Mouse (Mus musculus): ENCODE measurements around the gene Uchl4. TPM values are rescaled to one million over a fixed set of nuclear protein-coding genes. Genes with fewer than 3 reads are reported as not detected.
A peak's percentile ranks its signal among the peaks of the same experiment; 100 is the strongest.

Gene Uchl4
- polyA plus RNA-seq, 1 experiment from 2014 or later, result 1.3 TPM

DNA sequence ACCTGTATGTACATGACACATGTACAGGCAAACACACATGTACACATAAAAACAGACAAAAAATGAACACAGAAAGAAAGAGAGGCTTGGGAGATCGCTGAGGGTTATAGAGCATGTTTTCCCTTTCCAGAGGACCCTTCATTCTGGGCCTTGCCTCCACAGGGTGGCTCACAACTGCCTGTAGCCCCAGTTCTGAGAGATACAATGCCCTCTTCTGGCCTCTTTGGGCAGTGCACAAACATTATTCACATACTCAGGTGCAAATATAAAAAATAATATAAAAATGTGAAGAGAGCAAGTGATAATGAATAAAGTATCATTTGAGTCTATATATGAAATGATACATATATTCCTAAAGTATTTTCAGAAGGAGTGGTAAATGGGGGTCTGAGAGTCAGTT lies 39.9 kb downstream of the Uchl4 start:
- Histone ChIP-seq H3K9me3 (replicated peaks) (no peaks in the 10 kb centered on the region), H3K4me1 (replicated peaks) (no peaks in the 10 kb centered on the region), H3K27ac (no peak overlapping the region), H3K4me3 (no peak overlapping the region), H3K36me3 (no peaks in the 10 kb centered on the region), H3K4me2 (no peak overlapping the region), H3K27me3 (no peaks in the 10 kb centered on the region), H3K9ac (no peak overlapping the region)
- WGBS, result 65% methylated on average over 1 of the region's 1 CpGs
- no peak for ATAC-seq (replicated peaks; ENCODE audit: insufficient number of reproducible peaks, insufficient read depth, low FRiP score, low read depth)

DNA sequence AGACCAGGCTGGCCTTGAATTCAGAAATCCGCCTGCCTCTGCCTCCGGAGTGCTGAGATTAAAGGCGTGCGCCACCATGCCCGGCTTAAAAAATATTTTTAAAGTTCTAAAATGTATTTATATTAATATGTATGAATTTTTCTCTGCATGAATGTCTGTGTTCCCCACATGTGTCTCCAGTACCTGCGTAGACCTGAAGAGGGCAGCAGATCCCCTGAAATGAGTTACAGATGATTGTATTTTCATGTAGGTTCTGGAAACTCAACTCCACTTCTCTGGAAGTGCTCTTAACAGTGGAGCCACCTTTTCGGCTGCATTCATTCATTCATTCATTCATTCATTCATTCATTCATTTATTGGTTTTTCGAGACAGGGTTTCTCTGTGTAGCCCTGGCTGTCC lies 42.7 kb downstream of the Uchl4 start:
- WGBS, result 63% methylated on average over 8 of the region's 8 CpGs
- H3K4me3 ChIP-seq, result no peak overlapping the region
- H3K36me3 ChIP-seq, result no peaks in the 10 kb centered on the region
- H3K27ac ChIP-seq, result no peak overlapping the region
- no peak overlapping the region for H3K4me2 ChIP-seq
- no peak for ATAC-seq (replicated peaks; ENCODE audit: insufficient number of reproducible peaks, insufficient read depth, low FRiP score, low read depth)
- H3K9me3 ChIP-seq (replicated peaks), result no peaks in the 10 kb centered on the region
- H3K9ac ChIP-seq, result no peak overlapping the region
- H3K4me1 ChIP-seq (replicated peaks), result peaks cover 9% of the 10 kb centered on the region
- H3K27me3 ChIP-seq, result no peaks in the 10 kb centered on the region

DNA sequence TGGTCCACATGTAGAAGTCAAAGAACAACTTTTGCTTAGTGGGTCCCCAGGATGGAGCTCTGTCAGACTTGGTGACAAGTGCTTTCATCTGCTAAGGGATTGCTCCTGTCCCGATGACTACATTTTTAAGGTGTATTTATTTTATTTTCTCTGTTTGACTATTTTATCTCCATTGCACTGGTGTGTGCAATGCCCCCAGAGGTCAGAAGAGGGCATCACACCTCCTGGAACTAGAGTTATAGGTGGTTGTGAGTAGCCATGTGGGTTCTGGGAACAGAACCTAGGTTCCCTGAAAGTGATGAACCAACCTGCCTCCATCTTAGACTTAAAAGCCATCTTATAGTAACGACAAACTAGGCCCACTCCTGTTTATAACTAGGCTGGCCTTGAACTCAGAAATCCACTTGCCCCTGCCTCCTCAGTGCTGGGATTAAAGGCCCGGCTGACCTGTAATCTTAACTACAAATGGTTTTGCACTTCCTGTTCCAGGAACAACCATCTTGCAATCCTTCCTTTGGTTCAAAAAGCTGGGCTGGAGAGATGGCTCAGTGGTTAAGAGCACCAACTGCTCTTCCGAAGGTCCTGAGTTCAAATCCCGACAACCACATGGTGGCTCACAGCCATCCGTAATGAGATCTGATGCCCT lies 43.8 kb downstream of the Uchl4 start:
- no peaks in the 10 kb centered on the region for H3K36me3 ChIP-seq
- H3K4me2 ChIP-seq, result no peak overlapping the region
- no peak overlapping the region for H3K4me3 ChIP-seq
- no peaks in the 10 kb centered on the region for H3K9me3 ChIP-seq (replicated peaks)
- H3K27ac ChIP-seq, result no peak overlapping the region
- ATAC-seq (replicated peaks; ENCODE audit: insufficient number of reproducible peaks, insufficient read depth, low FRiP score, low read depth), result no peak
- no peak overlapping the region for H3K9ac ChIP-seq
- H3K27me3 ChIP-seq, result no peaks in the 10 kb centered on the region
- 90% methylated on average over 6 of the region's 6 CpGs for WGBS
- H3K4me1 ChIP-seq (replicated peaks), result peaks cover 10% of the 10 kb centered on the region

DNA sequence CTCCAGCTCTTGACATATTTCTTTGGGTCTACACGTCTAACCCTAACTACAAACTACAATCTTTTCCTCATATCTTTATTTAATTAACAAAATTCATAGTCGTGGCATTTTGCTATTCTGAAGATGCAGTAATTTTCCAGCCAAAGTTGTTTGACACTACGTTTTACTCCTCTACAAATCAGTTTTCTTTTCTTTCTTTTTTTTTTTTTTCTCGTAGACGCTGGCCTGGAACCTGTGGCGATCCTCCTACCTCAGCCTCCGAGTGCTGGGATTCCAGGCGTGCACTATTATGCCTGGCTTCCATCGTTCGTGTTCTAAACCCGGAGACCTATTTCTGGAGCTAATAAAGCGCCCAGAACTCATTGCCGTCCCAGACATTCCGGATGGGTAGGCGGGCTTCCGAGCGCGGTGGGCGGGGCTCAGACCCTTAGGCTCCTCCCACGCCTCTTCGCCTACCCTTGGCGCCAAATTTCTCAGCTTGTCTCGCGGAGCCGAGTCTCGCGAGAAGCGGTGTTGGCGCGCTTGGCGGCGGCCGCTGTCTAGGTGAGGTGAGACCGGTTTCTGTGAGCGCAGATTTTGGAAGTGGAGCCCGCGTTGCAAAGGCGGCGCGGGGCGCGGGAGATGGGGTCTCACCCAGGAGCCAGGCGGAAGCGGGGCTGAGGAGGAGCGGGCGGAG lies 46.2 kb downstream of the Uchl4 start, which contains the start of gene Tipin:
Gene Tipin (plus strand): TSS at position 477 of the 676 bp plus-strand sequence.
- ATAC-seq (replicated peaks; ENCODE audit: insufficient number of reproducible peaks, insufficient read depth, low FRiP score, low read depth), result peak; percentile 95
- Histone ChIP-seq H3K9me3 (replicated peaks) (no peaks in the 10 kb centered on the region), H3K9ac (peak within 1 kb of the TSS; percentile 92), H3K27ac (peak within 1 kb of the TSS; percentile 91), H3K36me3 (no peaks in the 10 kb centered on the region), H3K4me1 (replicated peaks) (peaks cover 10% of the 10 kb centered on the region), H3K4me3 (peak within 1 kb of the TSS; percentile 87), H3K27me3 (no peaks in the 10 kb centered on the region), H3K4me2 (peak within 1 kb of the TSS; percentile 78)
- WGBS, result 2% methylated on average over 46 of the region's 46 CpGs

DNA sequence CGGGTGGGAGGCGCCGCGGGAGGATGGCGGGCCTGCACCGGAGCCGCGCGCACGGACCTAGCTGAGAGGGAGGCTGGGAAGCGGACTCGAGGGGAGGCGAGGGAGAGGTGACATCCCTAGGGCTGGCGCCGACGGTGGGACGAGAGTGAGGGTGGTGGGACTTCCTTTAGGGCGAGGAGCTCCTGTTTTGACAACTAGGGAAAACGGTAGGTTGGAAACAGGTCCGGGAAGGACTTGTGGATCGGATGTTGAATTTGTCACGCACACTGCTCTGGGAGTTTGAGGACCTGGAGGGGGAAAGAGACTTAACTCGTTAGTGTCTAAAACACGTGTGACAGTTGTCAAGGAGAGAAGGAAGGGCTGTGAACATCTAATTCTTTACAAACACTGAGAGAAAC lies 46.8 kb downstream of the Uchl4 start:
- Histone ChIP-seq H3K4me1 (replicated peaks) (peaks cover 10% of the 10 kb centered on the region), H3K9me3 (replicated peaks) (no peaks in the 10 kb centered on the region), H3K27ac (peak overlapping the region; percentile 91), H3K4me2 (peak overlapping the region; percentile 78), H3K9ac (peak overlapping the region; percentile 92), H3K27me3 (no peaks in the 10 kb centered on the region), H3K4me3 (peak overlapping the region; percentile 87), H3K36me3 (no peaks in the 10 kb centered on the region)
- 0% methylated on average over 24 of the region's 24 CpGs for WGBS
- peak; percentile 86 for ATAC-seq (replicated peaks; ENCODE audit: insufficient number of reproducible peaks, insufficient read depth, low FRiP score, low read depth)

DNA sequence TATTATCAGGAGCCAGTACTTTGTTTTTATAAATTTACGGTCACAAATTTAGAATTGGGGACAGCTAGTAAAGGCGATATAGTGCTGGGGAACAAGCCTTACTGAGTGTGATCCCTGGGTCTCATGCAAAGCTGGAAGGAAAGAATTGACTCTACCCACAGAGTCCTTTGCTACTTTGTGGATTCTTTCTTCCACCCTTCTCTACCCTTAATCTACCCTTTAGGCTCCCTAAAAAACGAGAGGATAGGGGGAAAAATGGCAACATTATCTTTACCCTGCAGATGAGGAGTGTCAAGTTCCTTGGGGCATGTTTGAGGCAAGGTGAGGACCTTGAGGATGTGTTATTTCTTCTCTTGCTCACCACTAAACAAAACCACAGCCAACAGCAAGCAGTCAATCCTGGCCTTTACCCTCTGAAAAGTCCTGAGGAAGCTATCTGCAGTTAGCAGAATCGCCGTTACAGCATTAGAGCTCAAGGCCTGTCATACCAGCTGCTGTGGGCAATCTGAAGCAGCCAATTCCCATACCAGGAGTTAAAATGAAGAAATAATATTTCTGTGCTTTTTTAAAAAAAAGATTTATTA lies 47.5 kb downstream of the Uchl4 start:
- 42% methylated on average over 5 of the region's 5 CpGs for WGBS

More for the DNA sequence above, 47.5 kb downstream of the Uchl4 start:
- Histone ChIP-seq H3K9ac (peak overlapping the region; percentile 92), H3K4me3 (peak overlapping the region; percentile 87), H3K9me3 (replicated peaks) (no peaks in the 10 kb centered on the region), H3K4me1 (replicated peaks) (peaks cover 10% of the 10 kb centered on the region), H3K27me3 (no peaks in the 10 kb centered on the region), H3K27ac (no peak overlapping the region; the same call in 1 of the 2 replicates), H3K4me2 (peak overlapping the region; percentile 78), H3K36me3 (no peaks in the 10 kb centered on the region)
- ATAC-seq (replicated peaks; ENCODE audit: insufficient number of reproducible peaks, insufficient read depth, low FRiP score, low read depth), result no peak

Small RNA genes within 50 kb of the gene (microRNA-seq; reads per million reads assigned to microRNA genes)
- not detected for gene Gm24106

Other genes starting within 250 kb of the Uchl4 start
- 16.4 and 19.8 TPM in 2 replicates for gene Smad6, start 213.1 kb upstream of the Uchl4 start, polyA plus RNA-seq (2015; fragmentation: Nextera tagmentation; extraction: Ambion mirVana)
- gene Lctl, start 118.1 kb upstream of the Uchl4 start, polyA plus RNA-seq (2015; fragmentation: Nextera tagmentation; extraction: Ambion mirVana), result 0.13 TPM in 1 of 2 replicates, not detected in the other
- 14.7 and 19.2 TPM in 2 replicates for gene Zwilch, start 62.1 kb upstream of the Uchl4 start, polyA plus RNA-seq (2015; fragmentation: Nextera tagmentation; extraction: Ambion mirVana)
- 648 and 701 TPM in 2 replicates for gene Rpl4, start 61.8 kb upstream of the Uchl4 start, polyA plus RNA-seq (2015; fragmentation: Nextera tagmentation; extraction: Ambion mirVana)
- 29.6 and 29.9 TPM in 2 replicates for gene Snapc5, start 55.9 kb upstream of the Uchl4 start, polyA plus RNA-seq (2015; fragmentation: Nextera tagmentation; extraction: Ambion mirVana)
- 78.3 and 80.8 TPM in 2 replicates for gene Map2k1, start 18.4 kb downstream of the Uchl4 start, polyA plus RNA-seq (2015; fragmentation: Nextera tagmentation; extraction: Ambion mirVana)
- gene Tipin, start 46.4 kb downstream of the Uchl4 start, polyA plus RNA-seq (2015; fragmentation: Nextera tagmentation; extraction: Ambion mirVana), result 98.0 and 113 TPM in 2 replicates
- gene Dis3l, start 106.1 kb downstream of the Uchl4 start, polyA plus RNA-seq (2015; fragmentation: Nextera tagmentation; extraction: Ambion mirVana), result 17.3 and 18.5 TPM in 2 replicates
- gene Megf11, start 150.4 kb downstream of the Uchl4 start, polyA plus RNA-seq (2015; fragmentation: Nextera tagmentation; extraction: Ambion mirVana), result 0.63 and 0.72 TPM in 2 replicates